Mouse (Mus musculus) urinary bladder, postnatal 0 days (tissue): ENCODE data around the gene Tspan4. TPM values are rescaled to one million over a fixed set of nuclear protein-coding genes. Genes with fewer than 3 reads are reported as not detected.

Experiments
- polyA plus RNA-seq: library from polyadenylated mRNA; unstranded; fragments of >200 nt; fragmentation: Nextera tagmentation; extraction: Ambion mirVana; gene quantifications from 2 replicates; pipeline ENCODE4 v1.2.1, GENCODE M21; 2015

Gene Tspan4
- 120 and 142 TPM in 2 replicates for polyA plus RNA-seq

DNA sequence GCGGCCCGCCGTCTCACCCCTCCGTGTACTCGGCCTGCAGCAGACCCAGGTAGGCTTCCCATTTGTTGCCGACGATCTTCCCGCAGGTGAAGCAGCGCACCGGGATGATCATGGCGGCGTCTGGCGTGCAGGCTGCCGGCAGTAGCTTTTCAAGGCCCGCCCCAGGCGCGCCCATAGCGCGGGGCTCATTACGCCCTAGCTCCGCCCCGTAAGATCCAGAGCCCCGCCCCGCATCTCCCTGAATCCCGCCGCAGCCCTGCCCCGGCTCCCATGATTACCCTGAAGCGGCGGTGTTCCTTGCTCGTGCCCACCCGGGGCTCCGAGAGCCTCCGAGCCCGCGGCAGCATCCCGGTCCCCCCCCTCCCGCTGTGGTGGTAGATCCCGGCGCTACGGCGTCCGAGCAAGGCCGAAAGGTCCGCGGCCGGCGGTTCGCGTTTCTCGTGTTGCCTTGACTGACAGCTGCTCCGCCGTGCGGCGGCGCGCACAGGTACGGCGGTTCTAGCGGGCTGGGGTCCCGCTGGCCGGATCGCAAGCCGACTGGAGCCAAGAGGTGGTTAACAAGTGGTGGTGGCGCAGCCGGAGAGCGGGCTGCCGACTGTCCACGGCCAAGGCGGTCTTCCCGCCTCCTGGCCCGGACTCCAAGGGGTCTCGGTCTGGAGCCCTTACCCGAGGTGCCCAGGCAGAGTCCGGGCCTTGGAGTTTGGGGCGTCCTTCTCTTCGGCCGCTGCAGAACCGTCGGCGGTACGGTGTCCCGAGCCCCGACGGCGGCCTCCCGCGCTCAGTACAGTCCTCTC lies at the start of gene Tspan4, which contains the start of gene Polr2l:
TSS of gene Tspan4 (plus strand) at position 230 of the 794 bp plus-strand sequence.
TSS of gene Polr2l (minus strand) at position 122 of the 794 bp plus-strand sequence.

DNA sequence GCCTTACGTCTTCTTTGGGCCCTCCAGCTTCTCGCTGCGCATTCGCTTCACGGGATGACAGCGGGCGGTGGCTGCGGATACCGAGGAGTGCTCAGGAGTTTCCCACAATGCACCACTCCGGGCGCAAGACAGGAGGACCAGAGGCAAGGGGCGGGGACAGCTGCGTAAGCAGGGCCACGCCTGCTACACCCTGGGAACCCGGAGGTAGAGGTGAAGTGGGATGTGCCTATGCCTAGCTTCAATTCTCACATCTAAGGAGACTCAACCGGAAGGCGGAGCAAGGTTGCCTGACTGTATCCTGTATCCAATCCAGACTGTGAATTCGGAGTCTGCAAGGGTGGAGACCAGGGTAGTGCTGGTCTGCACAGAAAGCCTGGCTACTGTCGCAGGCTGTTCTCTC lies 45.7 kb upstream of the Tspan4 start, which contains the start of gene Cend1:
TSS of gene Cend1 (minus strand) at position 182 of the 400 bp plus-strand sequence.

DNA sequence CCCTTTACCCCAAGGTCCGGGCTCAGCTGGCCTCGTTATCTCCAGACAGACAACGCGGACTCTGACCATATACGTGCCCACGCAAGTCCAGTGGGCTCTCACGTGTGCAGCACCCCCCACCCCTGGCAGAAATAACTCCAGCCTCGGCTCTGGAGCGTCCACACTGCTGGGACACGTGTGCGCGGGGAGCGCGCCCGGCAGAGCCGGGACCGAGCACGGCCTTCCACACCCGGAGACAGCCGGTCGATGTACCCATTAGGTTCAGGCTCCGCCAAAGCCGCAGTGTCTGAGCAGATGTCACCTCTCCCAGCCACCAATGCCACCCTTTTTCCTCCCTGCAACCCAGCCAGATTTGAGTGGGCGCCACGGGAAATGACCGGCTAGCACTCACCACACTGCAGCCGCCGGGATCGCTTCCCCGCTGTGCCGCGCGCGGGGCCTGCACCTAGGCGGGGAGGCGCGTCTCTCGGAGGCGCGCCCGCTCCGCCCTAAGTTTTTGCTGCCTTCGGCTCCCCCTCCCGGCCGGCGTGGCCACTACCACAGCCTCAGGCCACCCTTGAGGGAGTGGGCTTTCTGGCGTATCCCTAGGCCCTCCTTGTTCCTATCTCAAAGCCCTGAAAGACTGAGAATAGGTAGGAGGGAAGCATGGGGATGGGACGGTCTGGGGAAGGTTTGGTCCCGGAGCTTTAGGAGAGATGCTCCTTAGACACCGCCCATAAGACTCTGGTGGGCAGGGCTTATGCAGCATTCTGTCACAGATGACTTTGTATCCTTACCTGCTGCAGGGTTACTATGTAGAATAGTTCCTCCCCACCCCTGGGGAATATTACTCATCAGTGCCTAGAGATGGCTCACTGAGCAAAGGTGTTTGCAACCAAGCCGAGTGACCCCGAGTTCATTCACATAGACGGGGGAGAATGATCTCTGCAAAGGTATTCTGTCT lies 37.6 kb upstream of the Tspan4 start, which contains the start of gene Slc25a22:
TSS of gene Slc25a22 (minus strand) at position 715 of the 943 bp plus-strand sequence.

DNA sequence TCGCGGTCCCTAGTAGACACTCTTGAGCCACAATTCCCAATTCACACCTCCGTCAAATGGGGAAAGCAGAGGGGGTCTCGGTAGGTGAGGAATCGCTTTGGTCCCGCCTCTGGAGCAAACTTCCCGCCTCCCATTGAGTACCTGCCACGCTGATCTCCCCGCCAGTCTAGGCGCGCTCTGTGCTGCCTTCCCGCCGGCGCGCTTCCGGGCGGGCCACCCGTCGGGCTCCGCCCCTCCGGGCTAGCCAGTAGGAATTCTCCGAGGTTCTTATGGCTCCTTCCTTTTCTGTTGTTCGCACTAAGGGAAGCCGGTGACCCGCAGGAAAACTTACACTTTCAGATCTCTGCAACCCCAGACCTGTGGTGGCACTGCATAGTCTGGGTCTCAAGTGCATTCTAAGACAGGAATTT lies 31.2 kb upstream of the Tspan4 start, which contains the start of gene Pidd1:
TSS of gene Pidd1 (minus strand) at position 198 of the 410 bp plus-strand sequence.

DNA sequence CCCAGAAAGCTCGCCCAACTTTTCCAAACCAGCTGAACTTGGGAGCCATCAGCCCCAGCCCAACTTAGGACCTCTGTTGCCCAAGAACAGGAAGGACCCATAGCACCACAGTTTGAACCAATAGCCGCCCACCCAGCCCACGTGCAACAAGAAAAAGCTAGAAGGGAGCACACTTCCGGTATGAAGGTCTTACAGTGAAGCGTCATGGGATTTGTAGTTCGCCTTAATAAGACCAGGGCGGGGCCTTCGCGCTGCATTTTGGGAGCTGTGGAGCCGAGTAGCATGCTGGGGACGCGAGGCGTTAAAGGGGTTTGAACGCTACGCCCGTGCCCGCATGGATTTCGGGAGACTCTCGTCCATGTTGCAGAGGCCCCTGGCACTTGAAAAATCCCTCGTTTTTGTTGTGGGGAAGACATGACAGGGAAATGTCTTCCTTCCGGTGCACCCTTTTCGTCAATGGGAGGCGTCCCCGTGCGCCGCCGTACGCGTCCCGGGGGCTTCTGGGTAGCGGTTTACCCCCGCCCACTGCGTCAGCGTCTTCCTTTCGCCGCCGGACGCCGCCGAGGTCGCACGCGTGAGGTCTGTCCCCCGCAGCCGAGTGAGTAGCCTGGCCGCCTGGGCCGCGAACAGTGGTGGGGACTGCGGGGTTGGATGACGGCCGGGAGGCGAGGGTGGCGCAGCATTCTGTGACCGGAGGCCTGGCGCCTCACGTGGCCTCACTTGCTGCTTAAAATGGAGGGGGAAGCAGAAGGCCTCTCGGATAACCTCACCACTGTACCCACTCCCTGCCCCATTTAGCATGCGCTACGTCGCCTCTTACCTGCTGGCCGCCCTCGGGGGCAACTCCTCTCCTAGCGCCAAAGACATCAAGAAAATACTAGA lies 27.7 kb upstream of the Tspan4 start, which contains the start of gene Rplp2:
TSS of gene Rplp2 (plus strand) at position 261 of the 882 bp plus-strand sequence.

DNA sequence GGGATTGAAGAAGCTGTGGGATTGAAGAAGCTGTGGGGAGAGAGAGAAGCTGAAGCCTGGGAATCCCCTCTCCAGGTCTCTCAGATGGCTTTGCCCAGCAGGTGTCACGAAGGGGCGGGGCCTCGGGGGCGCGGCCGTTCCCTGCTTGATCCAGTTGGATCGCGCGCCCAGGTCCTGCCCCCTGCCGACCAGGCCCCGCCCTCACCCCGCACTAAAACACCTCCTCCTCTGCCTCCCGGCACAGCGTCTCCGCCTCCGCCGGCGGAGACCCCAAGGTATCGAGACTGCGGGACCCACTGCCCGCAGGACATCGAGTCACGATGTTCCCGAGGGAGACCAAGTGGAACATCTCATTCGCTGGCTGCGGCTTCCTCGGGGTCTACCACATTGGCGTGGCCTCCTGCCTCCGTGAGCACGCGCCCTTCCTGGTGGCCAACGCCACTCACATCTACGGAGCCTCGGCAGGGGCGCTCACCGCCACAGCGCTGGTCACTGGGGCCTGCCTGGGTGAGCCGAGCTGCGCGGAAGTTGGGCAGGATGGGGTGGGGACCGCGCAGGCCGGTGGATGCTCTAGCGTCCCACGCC lies 20.0 kb upstream of the Tspan4 start, which contains the start of gene Pnpla2:
TSS of gene Pnpla2 (plus strand) at position 232 of the 585 bp plus-strand sequence.

DNA sequence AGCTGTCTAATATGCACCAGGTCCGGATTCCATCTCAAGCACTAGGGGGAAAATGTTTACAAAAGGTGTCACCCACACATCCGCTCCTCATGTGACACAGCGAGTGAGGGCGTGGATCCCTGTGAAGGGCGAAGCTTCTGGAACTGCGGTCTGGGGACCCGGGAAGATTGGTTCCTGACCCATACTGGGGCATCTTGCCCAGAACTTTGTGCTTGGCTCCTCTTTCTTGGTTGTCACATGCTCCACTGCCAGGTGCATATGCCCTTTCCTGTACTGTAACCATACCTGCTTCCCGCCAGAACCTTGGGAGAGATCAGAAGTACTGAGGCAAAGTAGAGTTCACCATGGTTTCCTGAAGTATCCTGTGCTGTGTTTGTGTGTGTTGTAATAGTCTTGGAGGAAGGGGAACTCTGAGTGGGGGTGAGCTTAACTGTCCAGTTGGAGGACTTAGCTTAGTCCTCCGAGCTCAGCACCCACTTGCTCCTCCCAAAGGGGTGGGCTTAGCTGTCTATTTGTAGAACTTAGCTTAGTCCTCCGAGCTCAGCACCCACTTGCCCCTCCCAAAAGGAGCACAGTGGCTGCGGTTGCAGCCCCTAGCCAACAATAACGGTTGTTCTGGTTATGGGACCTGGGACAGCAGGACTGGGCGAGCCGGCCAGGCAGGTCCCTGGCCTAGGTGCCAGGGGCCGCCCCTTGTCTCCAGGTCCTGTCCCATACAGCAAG lies 14.5 kb upstream of the Tspan4 start, which contains the start of gene Cracr2b:
TSS of gene Cracr2b (plus strand) at position 704 of the 723 bp plus-strand sequence.

DNA sequence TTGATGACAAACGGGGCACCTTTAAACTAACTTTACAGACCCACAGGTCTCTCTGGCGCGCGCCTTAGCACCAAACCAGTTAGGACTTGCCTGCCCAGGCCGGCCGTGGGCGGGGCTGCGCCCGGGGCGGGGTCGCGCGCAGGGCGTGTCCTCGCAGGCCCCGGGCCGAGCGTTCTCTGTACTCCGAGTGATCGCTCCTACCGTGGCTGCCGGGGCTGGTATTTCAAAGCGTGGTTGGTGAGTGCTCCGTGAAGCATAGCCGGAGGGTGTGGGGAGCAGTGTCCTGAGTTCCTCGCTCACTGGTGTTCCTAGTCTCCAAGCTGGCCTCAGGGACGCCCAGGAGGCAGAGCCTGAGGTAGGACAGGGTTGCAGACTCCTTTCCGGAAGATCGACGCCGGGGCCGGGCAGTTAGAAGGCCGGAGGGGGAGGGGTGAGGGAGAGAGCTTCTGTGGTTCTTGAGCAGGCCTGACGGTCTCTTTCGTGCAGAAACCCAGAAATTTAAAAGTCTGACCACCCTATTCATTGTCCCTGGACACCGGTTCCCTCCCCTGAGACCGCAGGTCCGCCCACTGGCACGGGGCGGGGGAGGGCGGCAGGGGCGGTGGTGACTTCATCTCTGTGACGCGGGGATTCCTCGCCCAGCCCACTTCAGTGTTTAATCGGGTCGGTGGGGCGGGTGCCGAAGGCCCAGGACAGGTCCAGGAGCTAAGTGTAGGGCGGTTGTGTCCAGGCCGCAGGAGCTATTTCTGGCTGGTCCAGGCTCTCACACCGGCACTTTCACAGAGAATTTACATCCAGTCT lies 7.6 kb upstream of the Tspan4 start, which contains the start of gene Cd151:
TSS of gene Cd151 (plus strand) at position 163 of the 801 bp plus-strand sequence.

DNA sequence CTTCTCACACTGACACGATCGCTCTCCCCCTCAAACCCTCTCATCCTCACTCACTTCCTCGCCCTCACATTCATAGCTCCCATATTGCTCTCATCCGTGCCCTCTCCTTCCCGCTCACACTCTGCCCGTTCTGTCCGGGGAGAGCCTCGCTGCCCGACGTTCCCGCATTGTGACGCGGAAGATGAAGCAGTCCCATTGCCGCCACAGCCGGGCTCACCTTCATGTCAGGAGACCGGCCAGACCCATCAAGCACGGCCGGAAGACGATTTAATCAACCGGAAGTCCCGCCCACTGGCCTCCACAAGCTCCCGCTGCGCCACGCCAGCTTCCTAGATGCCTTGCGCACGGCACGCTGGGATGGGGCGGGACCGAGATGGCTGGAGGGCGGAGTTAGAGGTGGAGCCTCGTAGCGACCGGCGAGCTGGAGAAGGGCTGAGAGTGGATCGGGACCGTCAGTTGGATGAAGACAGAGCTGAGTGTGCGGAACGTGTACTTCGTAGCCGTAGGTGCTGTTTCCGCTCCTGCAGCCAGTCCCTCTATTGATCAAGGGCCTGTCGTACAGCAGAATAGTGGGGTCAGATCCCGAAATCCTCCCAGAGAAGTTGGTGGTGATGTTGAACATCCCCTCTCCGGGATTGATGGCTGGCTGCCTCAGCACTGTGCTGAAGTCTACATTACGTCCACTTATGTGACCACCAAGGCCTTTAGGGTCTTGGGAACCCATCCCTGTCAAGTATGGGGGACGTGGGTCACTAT lies 64.7 kb downstream of the Tspan4 start, which contains the start of gene Chid1:
TSS of gene Chid1 (minus strand) at position 302 of the 756 bp plus-strand sequence.

Other genes starting within 250 kb of the Tspan4 start
- 27.5 and 28.3 TPM in 2 replicates for gene Phrf1, start 246.5 kb upstream of the Tspan4 start, polyA plus RNA-seq
- gene Irf7, start 208.8 kb upstream of the Tspan4 start, polyA plus RNA-seq, result 11.5 and 15.7 TPM in 2 replicates
- 0.06 TPM in 1 of 2 replicates, not detected in the other for gene Cdhr5, start 198.5 kb upstream of the Tspan4 start, polyA plus RNA-seq
- gene Sct, start 196.1 kb upstream of the Tspan4 start, polyA plus RNA-seq, result 3.3 and 5.1 TPM in 2 replicates
- gene Drd4, start 183.2 kb upstream of the Tspan4 start, polyA plus RNA-seq, result 0.31 and 0.36 TPM in 2 replicates
- 30.4 and 32.7 TPM in 2 replicates for gene Deaf1, start 147.6 kb upstream of the Tspan4 start, polyA plus RNA-seq
- gene Tmem80, start 147.5 kb upstream of the Tspan4 start, polyA plus RNA-seq, result 22.8 and 26.0 TPM in 2 replicates
- 31.7 and 35.1 TPM in 2 replicates for gene Eps8l2, start 136.4 kb upstream of the Tspan4 start, polyA plus RNA-seq
- gene Taldo1, start 83.0 kb upstream of the Tspan4 start, polyA plus RNA-seq, result 316 and 327 TPM in 2 replicates
- gene Gatd1, start 61.1 kb upstream of the Tspan4 start, polyA plus RNA-seq, result 29.3 and 32.7 TPM in 2 replicates
- gene Cend1, start 45.7 kb upstream of the Tspan4 start, polyA plus RNA-seq, result 1.6 and 2.1 TPM in 2 replicates
- 12.2 and 14.8 TPM in 2 replicates for gene Slc25a22, start 37.3 kb upstream of the Tspan4 start, polyA plus RNA-seq
- gene Pidd1, start 31.2 kb upstream of the Tspan4 start, polyA plus RNA-seq, result 2.6 and 3.3 TPM in 2 replicates
- 916 and 931 TPM in 2 replicates for gene Rplp2, start 27.9 kb upstream of the Tspan4 start, polyA plus RNA-seq
- 57.6 and 61.7 TPM in 2 replicates for gene Pnpla2, start 20.0 kb upstream of the Tspan4 start, polyA plus RNA-seq
- 9.8 and 10.0 TPM in 2 replicates for gene Cracr2b, start 14.1 kb upstream of the Tspan4 start, polyA plus RNA-seq
- 36.5 and 40.4 TPM in 2 replicates for gene Cd151, start 7.8 kb upstream of the Tspan4 start, polyA plus RNA-seq
- gene Polr2l, start 108 bp upstream of the Tspan4 start, polyA plus RNA-seq, result 49.9 and 56.6 TPM in 2 replicates
- 20.8 and 21.2 TPM in 2 replicates for gene Chid1, start 64.6 kb downstream of the Tspan4 start, polyA plus RNA-seq
- gene Ap2a2, start 86.9 kb downstream of the Tspan4 start, polyA plus RNA-seq, result 49.7 and 53.0 TPM in 2 replicates
- gene Muc6, start 180.1 kb downstream of the Tspan4 start, polyA plus RNA-seq, result 0.12 and 0.13 TPM in 2 replicates
- gene Muc2, start 215.1 kb downstream of the Tspan4 start, polyA plus RNA-seq, result 0.29 and 0.60 TPM in 2 replicates